Mouse (Mus musculus): ENCODE measurements around the gene Sdr39u1. TPM values are rescaled to one million over a fixed set of nuclear protein-coding genes. Genes with fewer than 3 reads are reported as not detected.

Gene Sdr39u1
- total and polyA plus RNA-seq, 3 experiments = 2.2 TPM; not detected in 2

- Histone ChIP-seq H3K36me3 (replicated peaks) (peaks cover 3% of the 10 kb centered on the region), H3K9me3 (replicated peaks) (no peaks in the 10 kb centered on the region), H3K4me3 (ENCODE audit: low read depth, low read length) (no peak overlapping the region), H3K4me1 (ENCODE audit: insufficient read depth, low read depth, low read length) (peaks cover 15% of the 10 kb centered on the region), H3K27me3 (ENCODE audit: insufficient read depth, low read length) (peaks cover 55% of the 10 kb centered on the region)
- DNase-seq (ENCODE audit: low spot score) = no peak
- no peak for ATAC-seq (ENCODE audit: extremely low read depth, insufficient number of reproducible peaks, low FRiP score, poor library complexity, severe bottlenecking)
- TF ChIP-seq CTCF (IDR thresholded peaks at IDR 0.05; ENCODE audit: low read depth, low read length) (no peak), GATA1 (IDR thresholded peaks at IDR 0.05; ENCODE audit: borderline replicate concordance, low read length) (no peak), POLR2AphosphoS5 (IDR thresholded peaks at IDR 0.05; ENCODE audit: insufficient replicate concordance, low read depth, low read length) (no peak), GATA2 (IDR thresholded peaks at IDR 0.05; ENCODE audit: borderline replicate concordance, low read depth, low read length) (no peak), TAL1 (conservative IDR thresholded peaks at IDR 0.05; ENCODE audit: low read depth, low read length) (no peak)
Observed at GRCm38 (mm10) chr14:55873242-55873713, 26.8 kb downstream of the Sdr39u1 start.

GRCm38 (mm10) chr14:55872551-55872950 is 27.5 kb downstream of the Sdr39u1 start:
- H3K36me3 ChIP-seq (replicated peaks) = peaks cover 3% of the 10 kb centered on the region
- ATAC-seq (ENCODE audit: extremely low read depth, insufficient number of reproducible peaks, low FRiP score, poor library complexity, severe bottlenecking) (no peak), DNase-seq (ENCODE audit: low spot score) (no peak)
- peaks cover 12% of the 10 kb centered on the region for H3K4me1 ChIP-seq (ENCODE audit: insufficient read depth, low read depth, low read length)
- no peaks in the 10 kb centered on the region for H3K9me3 ChIP-seq (replicated peaks)
- peaks cover 49% of the 10 kb centered on the region for H3K27me3 ChIP-seq (ENCODE audit: insufficient read depth, low read length)
- TF ChIP-seq POLR2AphosphoS5 (IDR thresholded peaks at IDR 0.05; ENCODE audit: insufficient replicate concordance, low read depth, low read length) (no peak), GATA2 (IDR thresholded peaks at IDR 0.05; ENCODE audit: borderline replicate concordance, low read depth, low read length) (no peak), CTCF (IDR thresholded peaks at IDR 0.05; ENCODE audit: low read depth, low read length) (no peak), TAL1 (conservative IDR thresholded peaks at IDR 0.05; ENCODE audit: low read depth, low read length) (no peak), GATA1 (IDR thresholded peaks at IDR 0.05; ENCODE audit: borderline replicate concordance, low read length) (no peak)
- H3K4me3 ChIP-seq (ENCODE audit: low read depth, low read length) = no peak overlapping the region

GRCm38 (mm10) chr14:55872039-55872438 is 28.1 kb downstream of the Sdr39u1 start:
- H3K4me1 ChIP-seq (ENCODE audit: insufficient read depth, low read depth, low read length) = peaks cover 12% of the 10 kb centered on the region
- no peak for DNase-seq (ENCODE audit: low spot score)

GRCm38 (mm10) chr14:55869538-55869937 is 30.6 kb downstream of the Sdr39u1 start:
- no peak for TF ChIP-seq CTCF (IDR thresholded peaks at IDR 0.05; ENCODE audit: low read depth, low read length)
- no peak for TF ChIP-seq POLR2AphosphoS5 (IDR thresholded peaks at IDR 0.05; ENCODE audit: insufficient replicate concordance, low read depth, low read length)
- TF ChIP-seq GATA2 (IDR thresholded peaks at IDR 0.05; ENCODE audit: borderline replicate concordance, low read depth, low read length) = no peak
- no peak for TF ChIP-seq GATA1 (IDR thresholded peaks at IDR 0.05; ENCODE audit: borderline replicate concordance, low read length)
- no peak for TF ChIP-seq TAL1 (conservative IDR thresholded peaks at IDR 0.05; ENCODE audit: low read depth, low read length)
- Histone ChIP-seq H3K4me3 (ENCODE audit: low read depth, low read length) (no peak overlapping the region), H3K4me1 (ENCODE audit: insufficient read depth, low read depth, low read length) (peaks cover 12% of the 10 kb centered on the region), H3K9me3 (replicated peaks) (no peaks in the 10 kb centered on the region), H3K36me3 (replicated peaks) (peaks cover 3% of the 10 kb centered on the region), H3K27me3 (ENCODE audit: insufficient read depth, low read length) (peaks cover 51% of the 10 kb centered on the region)
- ATAC-seq (ENCODE audit: extremely low read depth, insufficient number of reproducible peaks, low FRiP score, poor library complexity, severe bottlenecking) (no peak), DNase-seq (ENCODE audit: low spot score) (no peak)

More at GRCm38 (mm10) chr14:55872039-55872438, 28.1 kb downstream of the Sdr39u1 start:
- no peak for TF ChIP-seq POLR2AphosphoS5 (IDR thresholded peaks at IDR 0.05; ENCODE audit: insufficient replicate concordance, low read depth, low read length)
- no peak for TF ChIP-seq GATA1 (IDR thresholded peaks at IDR 0.05; ENCODE audit: borderline replicate concordance, low read length)
- no peak for TF ChIP-seq CTCF (IDR thresholded peaks at IDR 0.05; ENCODE audit: low read depth, low read length)
- TF ChIP-seq TAL1 (conservative IDR thresholded peaks at IDR 0.05; ENCODE audit: low read depth, low read length) = no peak
- TF ChIP-seq GATA2 (IDR thresholded peaks at IDR 0.05; ENCODE audit: borderline replicate concordance, low read depth, low read length) = no peak
- no peaks in the 10 kb centered on the region for H3K9me3 ChIP-seq (replicated peaks)
- peaks cover 3% of the 10 kb centered on the region for H3K36me3 ChIP-seq (replicated peaks)
- peaks cover 46% of the 10 kb centered on the region for H3K27me3 ChIP-seq (ENCODE audit: insufficient read depth, low read length)
- ATAC-seq (ENCODE audit: extremely low read depth, insufficient number of reproducible peaks, low FRiP score, poor library complexity, severe bottlenecking) = no peak
- no peak overlapping the region for H3K4me3 ChIP-seq (ENCODE audit: low read depth, low read length)

- H3K27me3 ChIP-seq (ENCODE audit: insufficient read depth, low read length) = peaks cover 53% of the 10 kb centered on the region
- DNase-seq (ENCODE audit: low spot score) (no peak), ATAC-seq (ENCODE audit: extremely low read depth, insufficient number of reproducible peaks, low FRiP score, poor library complexity, severe bottlenecking) (no peak)
- TF ChIP-seq CTCF (IDR thresholded peaks at IDR 0.05; ENCODE audit: low read depth, low read length) (no peak), TAL1 (conservative IDR thresholded peaks at IDR 0.05; ENCODE audit: low read depth, low read length) (no peak), POLR2AphosphoS5 (IDR thresholded peaks at IDR 0.05; ENCODE audit: insufficient replicate concordance, low read depth, low read length) (no peak), GATA1 (IDR thresholded peaks at IDR 0.05; ENCODE audit: borderline replicate concordance, low read length) (no peak), GATA2 (IDR thresholded peaks at IDR 0.05; ENCODE audit: borderline replicate concordance, low read depth, low read length) (no peak)
- peaks cover 9% of the 10 kb centered on the region; the same call in 1 of the 2 replicates for H3K4me1 ChIP-seq (ENCODE audit: insufficient read depth, low read depth, low read length)
- H3K9me3 ChIP-seq (replicated peaks) = no peaks in the 10 kb centered on the region
- no peak overlapping the region for H3K4me3 ChIP-seq (ENCODE audit: low read depth, low read length)
- peaks cover 3% of the 10 kb centered on the region for H3K36me3 ChIP-seq (replicated peaks)
Observed at GRCm38 (mm10) chr14:55868230-55869026, 31.7 kb downstream of the Sdr39u1 start.

GRCm38 (mm10) chr14:55866962-55867361 is 33.1 kb downstream of the Sdr39u1 start:
- Histone ChIP-seq H3K36me3 (replicated peaks) (peaks cover 3% of the 10 kb centered on the region), H3K9me3 (replicated peaks) (no peaks in the 10 kb centered on the region), H3K27me3 (ENCODE audit: insufficient read depth, low read length) (peaks cover 46% of the 10 kb centered on the region), H3K4me1 (ENCODE audit: insufficient read depth, low read depth, low read length) (peaks cover 6% of the 10 kb centered on the region; the same call in 1 of the 2 replicates), H3K4me3 (ENCODE audit: low read depth, low read length) (no peak overlapping the region)
- ATAC-seq (ENCODE audit: extremely low read depth, insufficient number of reproducible peaks, low FRiP score, poor library complexity, severe bottlenecking) (no peak), DNase-seq (ENCODE audit: low spot score) (no peak)
- no peak for TF ChIP-seq GATA1 (IDR thresholded peaks at IDR 0.05; ENCODE audit: borderline replicate concordance, low read length)
- TF ChIP-seq POLR2AphosphoS5 (IDR thresholded peaks at IDR 0.05; ENCODE audit: insufficient replicate concordance, low read depth, low read length) = no peak
- TF ChIP-seq CTCF (IDR thresholded peaks at IDR 0.05; ENCODE audit: low read depth, low read length) = peak; percentile 81
- no peak for TF ChIP-seq TAL1 (conservative IDR thresholded peaks at IDR 0.05; ENCODE audit: low read depth, low read length)

All from G1E (cell line).